Mouse (Mus musculus): ENCODE measurements around the gene C130060K24Rik.

- TF ChIP-seq POLR2A (IDR thresholded peaks at IDR 0.05; ENCODE audit: low read depth, low read length) = no peak
- TF ChIP-seq CTCF (IDR thresholded peaks at IDR 0.05; ENCODE audit: extremely low read depth, insufficient read depth, insufficient read length, insufficient replicate concordance) = no peak
Measured at GRCm38 (mm10) chr6:65421888-65422287, 41.0 kb downstream of the C130060K24Rik start.
